In genomic region chr13:30894015-30894634, GRCm38 (mm10) we compare ENCODE assay signal across 14 mouse cellular contexts.
A peak's percentile ranks its signal among the peaks of the same experiment; 100 is the strongest.
DNase-seq lines count a peak whose midpoint lies in the region.
"Had no signal": no experiment of that assay in that cellular context is flagged by ENCODE, and none has a peak within 500 bp of the region (broad histone marks: within the 10 kb centered on the region; RNA-seq: fewer than 3 reads in every experiment).

No protein-coding gene starts in this region.

- DNase-seq in cerebellum, adult 9-10 months: peak; percentile 10
- no peak for DNase-seq in cerebellum, adult 11-12 months
- peak; percentile 20 for DNase-seq in kidney, adult 9 months
- DNase-seq in kidney, postnatal 14 days: no peak
- DNase-seq in right cerebral cortex, adult 2 months (ENCODE audit: low spot score in 2 of 2): peak; percentile 44 to 46
- no peak for DNase-seq in right cerebral cortex, postnatal 10 days (ENCODE audit: low spot score in 2 of 2)
- peak; percentile 38 for DNase-seq in telencephalon, adult 2 months (ENCODE audit: low read depth, low spot score)
- no peak for DNase-seq in retina, postnatal 1 day
- DNase-seq: adrenal gland, postnatal 14 days; gastrocnemius, postnatal 14 days; heart, postnatal 14 days; kidney, postnatal 25 days; lung, embryonic 14.5 days; lung, postnatal 4 days had no signal

Comparison
In these comparisons a context has a peak if more than half of its experiments do, and no peak if none do; other contexts are left out.
1. DNase-seq: peak in cerebellum, adult 9-10 months (single experiment), kidney, adult 9 months (single experiment), right cerebral cortex, adult 2 months (2 of 2) and telencephalon, adult 2 months (single experiment); none in cerebellum, adult 11-12 months (single experiment), kidney, postnatal 14 days (single experiment), right cerebral cortex, postnatal 10 days (0 of 2) and retina, postnatal 1 day (single experiment).